Mouse (Mus musculus) adrenal gland, postnatal 14 days (tissue): ENCODE measurements around the gene Itpkc. TPM values are rescaled to one million over a fixed set of nuclear protein-coding genes. Genes with fewer than 3 reads are reported as not detected.

Source experiments
- DNase-seq: peaks from one replicate; pipeline ENCODE4 v3.0.0; 2021; ENCODE audit warnings: mixed read lengths
- total RNA-seq: library from RNA; stranded (reverse); gene quantifications from 2 replicates; pipeline ENCODE4 v1.2.3, GENCODE M21; 2021

The Itpkc gene
- total RNA-seq, 1 experiment from 2014 or later, result 8.6 TPM

GRCm38 (mm10) chr7:27237527-27237926 is 9.1 kb upstream of the Itpkc start:
- DNase-seq, result no peak

GRCm38 (mm10) chr7:27235726-27236125 is 7.3 kb upstream of the Itpkc start:
- peak; percentile 69 for DNase-seq

- DNase-seq, result no peak
Observed at GRCm38 (mm10) chr7:27233300-27233699, 4.8 kb upstream of the Itpkc start.

GRCm38 (mm10) chr7:27232781-27233281 is 4.4 kb upstream of the Itpkc start, which contains the start of gene Coq8b:
Gene Coq8b (plus strand): TSS chr7:27233023.
- DNase-seq, result peak; percentile 97

GRCm38 (mm10) chr7:27231693-27232331 is 3.4 kb upstream of the Itpkc start:
- DNase-seq, result peak; percentile 91

GRCm38 (mm10) chr7:27230781-27231180 is 2.3 kb upstream of the Itpkc start:
- no peak for DNase-seq

GRCm38 (mm10) chr7:27228865-27229264 is 404 bp upstream of the Itpkc start:
- DNase-seq, result no peak

GRCm38 (mm10) chr7:27227676-27228075 is 785 bp downstream of the Itpkc start:
- peak; percentile 51 for DNase-seq

GRCm38 (mm10) chr7:27227276-27227675 is 1.2 kb downstream of the Itpkc start:
- DNase-seq, result no peak

- peak; percentile 83 for DNase-seq
Observed at GRCm38 (mm10) chr7:27224877-27225575, 3.4 kb downstream of the Itpkc start.

- no peak for DNase-seq
Observed at GRCm38 (mm10) chr7:27222538-27222937, 5.9 kb downstream of the Itpkc start.

GRCm38 (mm10) chr7:27221939-27222338 is 6.5 kb downstream of the Itpkc start:
- DNase-seq, result no peak

GRCm38 (mm10) chr7:27219937-27220336 is 8.5 kb downstream of the Itpkc start:
- no peak for DNase-seq

GRCm38 (mm10) chr7:27218586-27218985 is 9.9 kb downstream of the Itpkc start:
- DNase-seq, result peak; percentile 29

- no peak for DNase-seq
Observed at GRCm38 (mm10) chr7:27212626-27213025, 15.8 kb downstream of the Itpkc start.

GRCm38 (mm10) chr7:27203730-27204449 is 24.6 kb downstream of the Itpkc start:
- DNase-seq, result no peak

GRCm38 (mm10) chr7:27198779-27199178 is 29.7 kb downstream of the Itpkc start:
- no peak for DNase-seq

- no peak for DNase-seq
Observed at GRCm38 (mm10) chr7:27198355-27198754, 30.1 kb downstream of the Itpkc start.

GRCm38 (mm10) chr7:27197634-27198033 is 30.8 kb downstream of the Itpkc start:
- peak; percentile 34 for DNase-seq

GRCm38 (mm10) chr7:27197136-27197535 is 31.3 kb downstream of the Itpkc start:
- DNase-seq, result no peak

GRCm38 (mm10) chr7:27195681-27196611 is 32.5 kb downstream of the Itpkc start, which contains the start of the genes BC024978 and Snrpa:
Gene BC024978 (plus strand): TSS chr7:27195781.
Gene Snrpa (minus strand): TSS chr7:27196271.
- DNase-seq, result peak; percentile 98

GRCm38 (mm10) chr7:27193731-27194130 is 34.7 kb downstream of the Itpkc start:
- no peak for DNase-seq
